Mouse (Mus musculus) forebrain, embryonic 11.5 days (tissue): ENCODE measurements around the gene Dpp4. TPM values are rescaled to one million over a fixed set of nuclear protein-coding genes. Genes with fewer than 3 reads are reported as not detected.

Experiments
- ATAC-seq: fragments of 200-750 bp; cut with Nextera tagmentation; replicated peaks from 2 replicates; pipeline ENCODE4 v1.8.0; 2017; ENCODE audit warnings: moderate TSS enrichment; ENCODE audit not compliant: low FRiP score
- DNase-seq: peaks from one replicate; pipeline ENCODE4 v3.0.0-alpha.2; 2017; ENCODE audit warnings: low spot score
- H3K27ac ChIP-seq: fragments of 300-500 bp; sonication (generic); 2 replicates; pipeline ENCODE4 v1.5.1; 2014; ENCODE audit warnings: low read depth, low read length
- H3K27me3 ChIP-seq: fragments of 300-500 bp; sonication (generic); 2 replicates; pipeline ENCODE4 v1.6.1; 2014; ENCODE audit warnings: mild to moderate bottlenecking, low read length, mixed read lengths; ENCODE audit not compliant: control insufficient read depth, insufficient read depth
- H3K36me3 ChIP-seq: fragments of 300-500 bp; sonication (generic); 2 replicates; pipeline ENCODE4 v1.6.1; 2014; ENCODE audit warnings: mild to moderate bottlenecking, low read length, moderate library complexity, mixed read lengths; ENCODE audit not compliant: control insufficient read depth, insufficient read depth
- H3K4me1 ChIP-seq: fragments of 300-500 bp; sonication (generic); replicated peaks from 2 replicates; pipeline ENCODE4 v1.6.1; 2014; ENCODE audit warnings: low read length, mixed read lengths; ENCODE audit not compliant: control insufficient read depth, insufficient read depth
- H3K4me2 ChIP-seq: fragments of 300-500 bp; sonication (generic); 2 replicates; pipeline ENCODE4 v1.6.1; 2014; ENCODE audit warnings: low read depth, mild to moderate bottlenecking, low read length, moderate library complexity, mixed read lengths; ENCODE audit not compliant: severe bottlenecking
- H3K4me3 ChIP-seq: fragments of 300-500 bp; sonication (generic); 2 replicates; pipeline ENCODE4 v1.5.1; 2014; ENCODE audit warnings: low read depth, low read length
- H3K9ac ChIP-seq: fragments of 300-500 bp; sonication (generic); 2 replicates; pipeline ENCODE4 v1.6.1; 2014; ENCODE audit warnings: low read length
- H3K9me3 ChIP-seq: fragments of 300-500 bp; sonication (generic); 2 replicates; pipeline ENCODE4 v1.6.1; 2016; ENCODE audit warnings: low read length, mixed read lengths; ENCODE audit not compliant: control insufficient read depth
- WGBS: fragments of 180-500 bp; shearing (Covaris S2); extraction: QIAGEN DNeasy Blood & Tissue Kit; methylation state at CpG from one replicate; pipeline ENCODE4 v1.1.7; 2014; 5-methylcytosine and 5-hydroxymethylcytosine counted together
- polyA plus RNA-seq: library from polyadenylated mRNA; unstranded; fragments of >200 nt; fragmentation: Nextera tagmentation; extraction: Ambion mirVana; gene quantifications from 2 replicates; pipeline ENCODE4 v1.2.1, GENCODE M21; 2014

Dpp4 gene
- polyA plus RNA-seq, 1 experiment from 2014 or later: 0.57 TPM

- no peak overlapping the region for H3K27ac ChIP-seq
- H3K9me3 ChIP-seq: no peaks in the 10 kb centered on the region
- no peaks in the 10 kb centered on the region for H3K4me1 ChIP-seq
- H3K4me3 ChIP-seq: no peak overlapping the region
- no peak for ATAC-seq
- H3K27me3 ChIP-seq: no peaks in the 10 kb centered on the region
- H3K36me3 ChIP-seq: no peaks in the 10 kb centered on the region
- WGBS: 90% methylated on average over 3 of the region's 3 CpGs
- no peak overlapping the region for H3K4me2 ChIP-seq
- DNase-seq: no peak
- H3K9ac ChIP-seq: no peak overlapping the region
Observed at GRCm38 (mm10) chr2:62420045-62420444, 8.0 kb upstream of the Dpp4 start.

GRCm38 (mm10) chr2:62417233-62417632 lies 5.2 kb upstream of the Dpp4 start:
- Histone ChIP-seq H3K4me3 (no peak overlapping the region), H3K4me2 (no peak overlapping the region), H3K36me3 (no peaks in the 10 kb centered on the region), H3K4me1 (no peaks in the 10 kb centered on the region), H3K9me3 (no peaks in the 10 kb centered on the region), H3K27ac (no peak overlapping the region), H3K9ac (no peak overlapping the region), H3K27me3 (no peaks in the 10 kb centered on the region)
- ATAC-seq (no peak), DNase-seq (no peak)
- 64% methylated on average over 1 of the region's 1 CpGs for WGBS

GRCm38 (mm10) chr2:62411211-62412080 lies 585 bp downstream of the Dpp4 start:
- H3K9ac ChIP-seq: peak overlapping the region; percentile 48
- H3K27ac ChIP-seq: no peak overlapping the region
- no peaks in the 10 kb centered on the region for H3K9me3 ChIP-seq
- 6% methylated on average over 47 of the region's 47 CpGs for WGBS
- H3K4me1 ChIP-seq: peaks cover 5% of the 10 kb centered on the region; the same call in 1 of the 2 replicates
- H3K4me2 ChIP-seq: peak overlapping the region; percentile 89
- no peaks in the 10 kb centered on the region for H3K36me3 ChIP-seq
- DNase-seq (peak; percentile 66), ATAC-seq (peak; percentile 72)
- peaks cover 6% of the 10 kb centered on the region; the same call in 1 of the 2 replicates for H3K27me3 ChIP-seq
- H3K4me3 ChIP-seq: peak overlapping the region; percentile 34

- H3K27me3 ChIP-seq: peaks cover 6% of the 10 kb centered on the region; the same call in 1 of the 2 replicates
- no peak for ATAC-seq
- peaks cover 5% of the 10 kb centered on the region; the same call in 1 of the 2 replicates for H3K4me1 ChIP-seq
- 41% methylated on average over 4 of the region's 4 CpGs for WGBS
- H3K9ac ChIP-seq: no peak overlapping the region
- no peak overlapping the region for H3K4me2 ChIP-seq
- H3K4me3 ChIP-seq: no peak overlapping the region
- no peak for DNase-seq
- no peak overlapping the region for H3K27ac ChIP-seq
- H3K9me3 ChIP-seq: no peaks in the 10 kb centered on the region
- no peaks in the 10 kb centered on the region for H3K36me3 ChIP-seq
Observed at GRCm38 (mm10) chr2:62408701-62409201, 3.3 kb downstream of the Dpp4 start.

GRCm38 (mm10) chr2:62408216-62408615 lies 3.8 kb downstream of the Dpp4 start:
- 87% methylated on average over 5 of the region's 5 CpGs for WGBS
- Histone ChIP-seq H3K4me1 (peaks cover 5% of the 10 kb centered on the region; the same call in 1 of the 2 replicates), H3K27ac (no peak overlapping the region), H3K9ac (no peak overlapping the region), H3K4me3 (no peak overlapping the region), H3K4me2 (no peak overlapping the region), H3K36me3 (no peaks in the 10 kb centered on the region), H3K27me3 (peaks cover 6% of the 10 kb centered on the region; the same call in 1 of the 2 replicates), H3K9me3 (no peaks in the 10 kb centered on the region)
- ATAC-seq: no peak
- DNase-seq: no peak

- H3K9me3 ChIP-seq: no peaks in the 10 kb centered on the region
- H3K4me3 ChIP-seq: no peak overlapping the region
- no peak overlapping the region for H3K9ac ChIP-seq
- H3K4me2 ChIP-seq: no peak overlapping the region
- H3K36me3 ChIP-seq: no peaks in the 10 kb centered on the region
- no peaks in the 10 kb centered on the region for H3K27me3 ChIP-seq
- no peaks in the 10 kb centered on the region for H3K4me1 ChIP-seq
- 82% methylated on average over 5 of the region's 5 CpGs for WGBS
- H3K27ac ChIP-seq: no peak overlapping the region
- ATAC-seq: no peak
- DNase-seq: no peak
Observed at GRCm38 (mm10) chr2:62403556-62404135, 8.4 kb downstream of the Dpp4 start.

- no peak for DNase-seq
- 90% methylated on average over 6 of the region's 6 CpGs for WGBS
- H3K27me3 ChIP-seq: no peaks in the 10 kb centered on the region
- ATAC-seq: no peak
- no peaks in the 10 kb centered on the region for H3K9me3 ChIP-seq
- H3K4me2 ChIP-seq: no peak overlapping the region
- H3K27ac ChIP-seq: no peak overlapping the region
- H3K36me3 ChIP-seq: no peaks in the 10 kb centered on the region
- H3K4me1 ChIP-seq: no peaks in the 10 kb centered on the region
- H3K9ac ChIP-seq: no peak overlapping the region
- no peak overlapping the region for H3K4me3 ChIP-seq
Observed at GRCm38 (mm10) chr2:62401011-62401410, 11.0 kb downstream of the Dpp4 start.

- Histone ChIP-seq H3K4me2 (no peak overlapping the region), H3K9ac (no peak overlapping the region), H3K4me1 (no peaks in the 10 kb centered on the region), H3K36me3 (no peaks in the 10 kb centered on the region), H3K9me3 (no peaks in the 10 kb centered on the region), H3K27me3 (no peaks in the 10 kb centered on the region), H3K27ac (no peak overlapping the region), H3K4me3 (no peak overlapping the region)
- no peak for ATAC-seq
- no peak for DNase-seq
- WGBS: 89% methylated on average over 2 of the region's 2 CpGs
Observed at GRCm38 (mm10) chr2:62399832-62400231, 12.2 kb downstream of the Dpp4 start.
